Mouse (Mus musculus) midbrain, embryonic 14.5 days (tissue): ENCODE measurements around the gene Myoz2. TPM values are rescaled to one million over a fixed set of nuclear protein-coding genes. Genes with fewer than 3 reads are reported as not detected.

ENCODE experiments used
- ATAC-seq: fragments of 200-750 bp; cut with Nextera tagmentation; 2 replicates; pipeline ENCODE4 v1.8.0; 2017; ENCODE audit warnings: moderate number of reproducible peaks, moderate library complexity; ENCODE audit not compliant: low FRiP score, low TSS enrichment
- DNase-seq: peaks from one replicate; pipeline ENCODE4 v3.0.0-alpha.2; 2015
- H3K27ac ChIP-seq: fragments of 300-500 bp; sonication (generic); replicated peaks from 2 replicates; pipeline ENCODE4 v1.5.1; 2014; ENCODE audit warnings: mild to moderate bottlenecking, low read depth, low read length, moderate library complexity
- H3K27me3 ChIP-seq: fragments of 300-500 bp; sonication (generic); 2 replicates; pipeline ENCODE4 v1.6.1; 2014; ENCODE audit warnings: low read length, control low read depth, mixed read lengths; ENCODE audit not compliant: control insufficient read depth, insufficient read depth
- H3K36me3 ChIP-seq: fragments of 300-500 bp; sonication (generic); 2 replicates; pipeline ENCODE4 v1.6.1; 2014; ENCODE audit warnings: low read length, control low read depth; ENCODE audit not compliant: control insufficient read depth, insufficient read depth
- H3K4me1 ChIP-seq: fragments of 300-500 bp; sonication (generic); 2 replicates; pipeline ENCODE4 v1.6.1; 2014; ENCODE audit warnings: mild to moderate bottlenecking, antibody characterized with exemption, low read length, control low read depth; ENCODE audit not compliant: control insufficient read depth, insufficient read depth
- H3K4me2 ChIP-seq: fragments of 300-500 bp; sonication (generic); 2 replicates; pipeline ENCODE4 v1.6.1; 2014; ENCODE audit warnings: mild to moderate bottlenecking, low read length, moderate library complexity
- H3K4me3 ChIP-seq: fragments of 300-500 bp; sonication (generic); replicated peaks from 2 replicates; pipeline ENCODE4 v1.5.1; 2014; ENCODE audit warnings: low read depth, low read length
- H3K9ac ChIP-seq: fragments of 300-500 bp; sonication (generic); replicated peaks from 2 replicates; pipeline ENCODE4 v1.6.1; 2014; ENCODE audit warnings: mild to moderate bottlenecking, low read length, moderate library complexity
- H3K9me3 ChIP-seq: fragments of 300-500 bp; sonication (generic); 2 replicates; pipeline ENCODE4 v1.6.1; 2016; ENCODE audit warnings: low read length, control low read depth, mixed read lengths; ENCODE audit not compliant: control insufficient read depth
- WGBS: fragments of 180-500 bp; shearing (Covaris S2); extraction: QIAGEN DNeasy Blood & Tissue Kit; methylation state at CpG from one replicate; pipeline ENCODE4 v1.1.7; 2014; 5-methylcytosine and 5-hydroxymethylcytosine counted together
- microRNA-seq: library from miRNA; unstranded; fragments of <30 nt; microRNA quantifications from one replicate; pipeline ENCODE4, GENCODE M21; 2016
- polyA plus RNA-seq: library from polyadenylated mRNA; unstranded; fragments of >200 nt; fragmentation: Nextera tagmentation; extraction: Ambion mirVana; gene quantifications from 2 replicates; pipeline ENCODE4 v1.2.1, GENCODE M21; 2014

Myoz2 gene
- polyA plus RNA-seq, 1 experiment from 2014 or later: not detected

GRCm38 (mm10) chr3:122972126-122972822 is 62.5 kb downstream of the Myoz2 start:
- Histone ChIP-seq H3K27me3 (no peaks in the 10 kb centered on the region), H3K9ac (no peak overlapping the region), H3K27ac (no peak overlapping the region), H3K4me1 (no peaks in the 10 kb centered on the region), H3K4me3 (no peak overlapping the region), H3K4me2 (no peak overlapping the region), H3K9me3 (no peaks in the 10 kb centered on the region), H3K36me3 (no peaks in the 10 kb centered on the region; the same call in 1 of the 2 replicates)
- DNase-seq: no peak
- no peak for ATAC-seq
- 75% methylated on average over 3 of the region's 3 CpGs for WGBS

GRCm38 (mm10) chr3:122968391-122968790 is 66.4 kb downstream of the Myoz2 start:
- 94% methylated on average over 9 of the region's 9 CpGs for WGBS
- ATAC-seq (no peak), DNase-seq (no peak)
- no peak overlapping the region for H3K9ac ChIP-seq
- no peak overlapping the region for H3K4me2 ChIP-seq
- H3K4me1 ChIP-seq: no peaks in the 10 kb centered on the region
- H3K4me3 ChIP-seq: no peak overlapping the region
- no peak overlapping the region for H3K27ac ChIP-seq
- H3K9me3 ChIP-seq: no peaks in the 10 kb centered on the region
- H3K27me3 ChIP-seq: no peaks in the 10 kb centered on the region
- H3K36me3 ChIP-seq: no peaks in the 10 kb centered on the region; the same call in 1 of the 2 replicates

- no peak overlapping the region for H3K9ac ChIP-seq
- no peak overlapping the region for H3K4me3 ChIP-seq
- no peak for ATAC-seq
- H3K27ac ChIP-seq: no peak overlapping the region
- no peaks in the 10 kb centered on the region; the same call in 1 of the 2 replicates for H3K36me3 ChIP-seq
- WGBS: 91% methylated on average over 5 of the region's 5 CpGs
- H3K27me3 ChIP-seq: no peaks in the 10 kb centered on the region
- DNase-seq: no peak
- no peaks in the 10 kb centered on the region for H3K4me1 ChIP-seq
- no peaks in the 10 kb centered on the region for H3K9me3 ChIP-seq
- no peak overlapping the region for H3K4me2 ChIP-seq
Observed at GRCm38 (mm10) chr3:122964301-122964700, 70.5 kb downstream of the Myoz2 start.

Small RNAs within 50 kb of the gene (microRNA-seq; reads per million reads assigned to microRNA genes)
- not detected for gene Gm22066

Other genes starting within 250 kb of the Myoz2 start
- not detected in 2 replicates for gene Fabp2, start 139.9 kb downstream of the Myoz2 start, polyA plus RNA-seq
- not detected in 2 replicates for gene Gm10959, start 115.7 kb downstream of the Myoz2 start, polyA plus RNA-seq
- gene 1810037I17Rik, start 110.8 kb downstream of the Myoz2 start, polyA plus RNA-seq: 76.3 and 86.9 TPM in 2 replicates
- gene Usp53, start 50.5 kb downstream of the Myoz2 start, polyA plus RNA-seq: 8.1 and 10.7 TPM in 2 replicates
- 0.28 and 1.1 TPM in 2 replicates for gene Synpo2, start 201.1 kb upstream of the Myoz2 start, polyA plus RNA-seq
- 7.2 and 12.0 TPM in 2 replicates for gene Sec24d, start 232.4 kb upstream of the Myoz2 start, polyA plus RNA-seq